Mouse (Mus musculus): ENCODE measurements around the gene Aoc1. TPM values are rescaled to one million over a fixed set of nuclear protein-coding genes. Genes with fewer than 3 reads are reported as not detected.
"Not testable (repeated sequence)": the region's sequence is repeated elsewhere in the genome, so short reads cannot be mapped to it uniquely, and the experiment has no call there.

Gene Aoc1
- polyA plus RNA-seq, 1 experiment from 2014 or later = not detected

DNA sequence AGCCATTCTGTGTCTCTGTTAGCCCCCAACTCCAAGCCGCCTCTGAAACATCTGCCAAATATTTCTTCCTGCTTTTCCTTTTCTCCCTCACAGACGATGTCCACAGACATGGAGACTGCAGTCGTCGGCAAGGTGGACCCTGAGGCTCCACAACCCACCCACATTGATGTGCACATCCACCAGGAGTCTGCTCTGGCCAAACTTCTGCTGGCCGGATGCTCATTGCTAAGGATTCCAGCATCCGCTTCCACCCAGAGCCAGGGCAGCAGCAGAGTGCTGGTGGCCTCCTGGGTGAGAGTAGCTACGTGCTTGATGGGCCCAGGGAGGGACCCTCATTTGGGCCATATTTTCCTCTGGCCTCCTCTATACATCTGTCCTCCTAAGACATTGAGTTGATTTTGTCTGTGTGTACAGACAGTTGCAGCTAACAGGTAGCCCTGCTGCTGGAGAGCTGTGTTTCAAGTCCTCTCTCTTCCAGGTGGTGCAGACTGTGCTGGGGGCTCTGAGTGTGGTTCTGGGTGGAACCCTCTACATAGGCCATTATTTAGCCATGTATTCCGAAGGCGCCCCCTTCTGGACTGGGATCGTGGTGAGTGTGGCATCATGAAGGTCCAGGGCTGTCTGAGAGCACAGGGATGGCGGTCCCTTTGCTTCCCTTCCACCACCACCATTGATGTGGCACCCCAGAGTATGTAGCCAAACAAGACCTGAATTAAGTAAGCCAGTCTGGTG is 30.4 kb upstream of the Aoc1 start:
- peaks cover 4% of the 10 kb centered on the region; the same call in 1 of the 2 replicates for H3K36me3 ChIP-seq (ENCODE audit: inconsistent target)
- H3K4me3 ChIP-seq (ENCODE audit: inconsistent target) = no peak overlapping the region
- 53% methylated on average over 11 of the region's 11 CpGs for WGBS (ENCODE audit: missing documents)
- no peak overlapping the region for H3K27ac ChIP-seq
- H3K79me2 ChIP-seq (ENCODE audit: inconsistent target) = peaks cover 4% of the 10 kb centered on the region; the same call in 1 of the 2 replicates

DNA sequence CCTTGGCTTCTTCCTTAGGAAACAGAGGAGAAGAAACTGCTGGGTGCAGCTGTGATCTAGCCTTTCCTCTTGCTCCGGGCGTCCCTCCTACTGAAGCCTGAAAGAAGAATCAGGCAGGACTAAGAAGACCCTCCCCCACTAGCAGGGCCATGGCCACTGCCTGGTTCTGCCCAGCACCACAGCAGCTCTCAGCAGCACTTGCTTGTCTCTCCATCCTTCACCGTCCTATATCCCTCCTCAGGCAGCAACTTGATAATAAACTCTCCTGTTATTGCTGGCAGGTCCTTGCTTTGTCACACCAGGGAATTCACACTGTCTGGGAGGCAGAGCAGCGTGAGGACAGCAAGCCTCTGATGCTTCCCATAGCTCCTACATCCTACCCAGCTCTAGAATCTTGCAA is 27.6 kb upstream of the Aoc1 start:
- Histone ChIP-seq H3K36me3 (ENCODE audit: inconsistent target) (peaks cover 4% of the 10 kb centered on the region; the same call in 1 of the 2 replicates), H3K27ac (no peak overlapping the region), H3K79me2 (ENCODE audit: inconsistent target) (no peaks in the 10 kb centered on the region; the same call in 1 of the 2 replicates), H3K4me3 (ENCODE audit: inconsistent target) (no peak overlapping the region)
- 94% methylated on average over 4 of the region's 4 CpGs for WGBS (ENCODE audit: missing documents)

DNA sequence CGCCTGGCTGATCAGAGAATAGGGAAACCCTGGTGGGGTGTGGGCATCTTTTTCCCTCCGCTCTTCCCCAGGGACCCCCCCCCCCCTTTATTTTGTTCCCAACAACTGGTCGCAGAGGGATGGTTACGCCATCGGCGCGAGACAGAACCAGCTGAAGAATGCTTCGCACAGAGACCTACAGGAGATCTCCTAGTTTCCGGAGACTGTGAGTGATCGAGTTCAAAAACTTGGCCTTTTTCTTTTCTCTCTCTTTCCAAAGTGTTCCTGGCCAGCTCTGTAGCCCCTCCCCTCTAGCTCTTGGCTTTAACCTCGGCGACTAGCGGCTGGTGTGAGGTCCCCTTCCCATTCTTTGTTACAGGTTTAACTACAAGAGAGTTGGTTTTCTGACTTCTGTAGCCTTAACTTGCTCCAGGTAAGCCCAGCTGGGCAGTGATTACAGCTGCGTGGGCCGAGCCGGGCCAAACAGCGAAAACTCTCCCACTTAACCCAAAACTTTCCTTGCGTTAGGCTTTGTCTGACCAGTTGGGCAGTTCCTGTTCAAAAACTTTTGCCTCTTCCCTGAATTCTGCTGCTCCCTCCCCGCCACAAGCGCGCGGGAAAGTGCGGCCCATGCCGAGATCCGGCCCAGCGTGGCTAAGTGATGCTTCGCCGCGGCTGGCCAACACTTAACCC is 20.7 kb upstream of the Aoc1 start:
- Histone ChIP-seq H3K79me2 (ENCODE audit: inconsistent target) (no peaks in the 10 kb centered on the region), H3K27ac (no peak overlapping the region), H3K36me3 (ENCODE audit: inconsistent target) (no peaks in the 10 kb centered on the region), H3K4me3 (ENCODE audit: inconsistent target) (no peak overlapping the region)
- WGBS (ENCODE audit: missing documents) = 14% methylated on average over 27 of the region's 29 CpGs

DNA sequence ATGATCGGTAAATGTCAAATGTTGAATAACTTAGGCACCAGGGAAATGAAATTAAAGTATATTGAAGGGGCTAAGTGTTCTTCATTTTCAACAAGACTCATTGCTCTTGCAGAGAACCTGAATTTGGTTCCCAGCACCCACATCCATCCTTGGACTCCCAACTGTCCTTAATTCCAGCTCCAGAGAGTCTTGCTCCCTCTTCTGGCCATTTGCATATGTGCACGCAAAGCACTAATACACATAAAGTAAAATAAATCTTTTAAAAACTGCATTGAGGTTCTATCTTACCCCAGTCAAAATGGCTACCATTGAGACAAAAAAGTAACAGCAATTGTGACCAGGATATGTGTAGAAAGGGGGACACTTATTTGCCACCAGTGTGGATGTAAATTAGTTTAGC is 18.5 kb upstream of the Aoc1 start:
- Histone ChIP-seq H3K27ac (no peak overlapping the region), H3K79me2 (ENCODE audit: inconsistent target) (no peaks in the 10 kb centered on the region), H3K36me3 (ENCODE audit: inconsistent target) (no peaks in the 10 kb centered on the region), H3K4me3 (ENCODE audit: inconsistent target) (no peak overlapping the region)
- WGBS (ENCODE audit: missing documents) = 94% methylated on average over 2 of the region's 2 CpGs

DNA sequence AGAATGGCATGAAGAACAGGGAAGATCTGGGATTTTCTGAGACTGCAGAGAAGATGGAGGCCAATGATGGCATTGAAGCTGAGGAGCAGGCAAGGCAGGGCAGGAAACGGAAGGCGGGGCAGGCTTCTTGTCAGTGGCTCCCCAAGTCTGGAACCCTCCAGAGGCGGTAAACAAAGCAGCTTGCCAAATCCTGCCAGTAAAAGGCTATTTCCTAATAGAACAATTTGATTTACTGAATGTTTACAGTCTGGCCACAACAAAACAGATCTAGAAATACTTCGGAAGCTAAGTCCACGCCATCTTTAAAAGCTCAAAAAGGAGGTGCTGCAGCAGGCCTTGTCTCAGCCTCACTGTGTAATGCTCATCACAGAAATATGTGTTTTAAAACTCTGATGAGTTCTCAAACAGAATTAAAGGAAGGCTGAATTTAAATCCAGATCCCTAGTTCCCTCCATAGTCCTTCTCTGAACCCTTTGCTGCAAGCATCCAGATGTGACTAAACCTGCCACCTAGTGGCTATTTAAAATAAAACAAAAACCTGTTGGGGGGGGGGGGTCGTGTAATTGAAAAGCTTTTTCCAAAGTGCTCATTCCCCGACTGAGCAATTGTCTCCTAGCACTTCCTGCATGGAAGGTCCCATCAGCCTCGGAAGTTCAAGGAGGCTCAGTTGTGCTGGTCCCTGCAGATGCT is 14.9 kb upstream of the Aoc1 start:
- no peak overlapping the region for H3K27ac ChIP-seq
- H3K79me2 ChIP-seq (ENCODE audit: inconsistent target) = no peaks in the 10 kb centered on the region
- H3K36me3 ChIP-seq (ENCODE audit: inconsistent target) = no peaks in the 10 kb centered on the region
- 55% methylated on average over 8 of the region's 8 CpGs for WGBS (ENCODE audit: missing documents)
- no peak overlapping the region for H3K4me3 ChIP-seq (ENCODE audit: inconsistent target)

DNA sequence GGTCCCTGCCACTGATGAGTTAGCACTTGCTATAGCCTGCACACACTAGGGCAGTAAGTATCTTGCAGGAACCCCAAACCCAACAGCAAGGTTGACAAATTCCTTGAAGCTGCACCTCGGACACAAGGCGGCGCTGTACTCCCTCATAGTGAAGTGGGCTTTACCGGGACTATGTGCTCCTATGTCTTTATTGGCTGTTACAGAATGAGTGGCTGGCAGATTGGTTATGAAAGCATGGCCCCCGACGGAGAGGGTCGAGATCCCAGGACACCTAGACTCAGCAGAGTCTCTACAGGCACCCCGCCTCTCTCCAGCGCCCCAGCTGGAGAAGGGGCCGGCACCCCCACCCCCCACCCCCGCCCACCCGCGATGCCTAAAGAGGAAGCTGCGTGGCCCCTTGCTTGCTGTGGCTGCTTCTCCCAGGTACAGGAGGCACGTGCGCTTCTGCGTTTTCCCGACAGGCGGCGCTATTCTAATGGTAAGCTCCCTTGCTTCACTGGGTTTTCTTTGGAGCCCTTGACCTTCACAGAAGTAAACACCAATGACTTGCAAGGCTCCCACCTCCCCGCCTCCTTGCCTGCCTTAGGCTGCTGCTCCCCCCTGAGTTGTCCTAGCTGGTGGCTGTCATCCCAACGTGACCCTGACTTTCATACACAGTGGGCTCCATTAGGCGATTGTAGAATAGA is 12.4 kb upstream of the Aoc1 start:
- no peak overlapping the region for H3K4me3 ChIP-seq (ENCODE audit: inconsistent target)
- WGBS (ENCODE audit: missing documents) = 12% methylated on average over 23 of the region's 23 CpGs

DNA sequence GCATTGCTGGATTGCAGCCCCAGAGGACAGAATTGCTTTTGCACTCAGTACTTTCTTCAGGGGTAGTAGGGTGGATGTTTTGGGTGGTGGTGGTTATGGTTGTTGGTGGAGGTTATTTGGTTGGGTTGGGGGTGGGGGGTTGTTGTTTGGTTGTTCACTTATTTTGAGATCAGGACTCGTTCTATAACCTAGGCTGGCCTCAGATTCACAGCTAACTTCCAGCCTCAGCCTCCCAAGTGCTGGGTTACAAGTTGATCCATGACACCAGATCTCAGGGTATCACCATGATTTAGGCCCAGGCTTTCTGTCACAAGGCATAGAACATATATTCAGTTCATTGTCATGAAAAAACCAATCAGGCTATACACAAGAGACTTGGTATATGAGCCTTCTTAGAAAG is 11.8 kb upstream of the Aoc1 start:
- H3K36me3 ChIP-seq (ENCODE audit: inconsistent target) = no peaks in the 10 kb centered on the region
- no peak overlapping the region for H3K4me3 ChIP-seq (ENCODE audit: inconsistent target)
- H3K27ac ChIP-seq = no peak overlapping the region
- no peaks in the 10 kb centered on the region for H3K79me2 ChIP-seq (ENCODE audit: inconsistent target)
- 73% methylated on average over 1 of the region's 1 CpGs for WGBS (ENCODE audit: missing documents)

More for the DNA sequence above, 12.4 kb upstream of the Aoc1 start:
- no peak overlapping the region for H3K27ac ChIP-seq
- no peaks in the 10 kb centered on the region for H3K79me2 ChIP-seq (ENCODE audit: inconsistent target)
- H3K36me3 ChIP-seq (ENCODE audit: inconsistent target) = no peaks in the 10 kb centered on the region

DNA sequence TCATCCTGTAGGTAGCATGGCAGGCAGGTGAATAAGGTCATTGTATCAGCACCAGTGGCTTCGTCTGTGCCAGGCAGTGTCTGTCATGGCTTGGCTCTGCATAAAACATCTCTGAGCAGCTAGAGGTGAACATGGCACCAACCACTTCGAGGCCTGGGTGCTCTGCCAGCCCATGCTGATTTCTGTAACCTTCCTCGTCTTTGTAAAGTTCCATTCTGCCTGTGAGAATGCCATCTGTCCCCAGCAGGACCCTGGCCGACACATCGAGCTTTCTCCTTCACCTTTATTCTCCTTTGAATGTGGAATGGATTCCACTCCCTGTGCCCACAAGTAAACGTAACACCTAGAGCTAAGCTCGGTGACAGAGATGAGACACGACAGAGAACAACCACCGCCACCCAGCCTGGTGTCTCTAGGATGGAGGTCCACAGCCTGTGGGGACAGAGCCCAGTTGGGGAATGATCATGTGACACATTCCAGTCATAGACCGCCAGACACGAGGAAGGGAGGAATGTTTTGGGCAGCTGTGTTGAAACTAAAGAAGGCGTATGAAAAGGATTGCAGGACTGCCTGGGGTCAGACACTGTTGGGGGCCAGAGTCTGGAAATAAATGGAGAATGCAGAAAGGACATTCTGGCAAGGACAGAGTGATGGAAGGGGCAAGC is 10.9 kb upstream of the Aoc1 start:
- 93% methylated on average over 12 of the region's 12 CpGs for WGBS (ENCODE audit: missing documents)
- Histone ChIP-seq H3K36me3 (ENCODE audit: inconsistent target) (no peaks in the 10 kb centered on the region), H3K4me3 (ENCODE audit: inconsistent target) (no peak overlapping the region)

DNA sequence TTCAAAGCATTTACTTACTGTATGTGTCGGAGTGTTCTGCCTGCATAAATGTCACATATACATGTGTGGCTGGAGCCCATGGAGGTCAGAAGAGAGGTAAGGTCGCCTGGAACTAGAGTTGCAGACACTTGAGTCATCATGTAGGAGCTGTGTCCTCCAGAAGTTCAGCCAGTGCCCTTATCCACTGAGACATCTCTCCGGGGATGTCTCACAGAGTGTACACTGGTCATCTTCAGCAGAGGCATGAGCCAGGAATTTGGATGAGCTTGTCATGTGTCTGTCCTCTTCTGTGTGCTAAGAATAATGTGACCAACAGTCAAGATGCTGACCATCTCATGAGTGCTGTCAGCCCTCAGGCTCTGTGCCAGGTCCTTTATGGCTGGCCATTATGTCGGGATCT is 9.9 kb upstream of the Aoc1 start:
- Histone ChIP-seq H3K79me2 (ENCODE audit: inconsistent target) (no peaks in the 10 kb centered on the region), H3K4me3 (ENCODE audit: inconsistent target) (no peak overlapping the region), H3K27ac (no peak overlapping the region), H3K36me3 (ENCODE audit: inconsistent target) (no peaks in the 10 kb centered on the region)
- 87% methylated on average over 4 of the region's 4 CpGs for WGBS (ENCODE audit: missing documents)

More for the DNA sequence above, 10.9 kb upstream of the Aoc1 start:
- Histone ChIP-seq H3K27ac (no peak overlapping the region), H3K79me2 (ENCODE audit: inconsistent target) (no peaks in the 10 kb centered on the region)

DNA sequence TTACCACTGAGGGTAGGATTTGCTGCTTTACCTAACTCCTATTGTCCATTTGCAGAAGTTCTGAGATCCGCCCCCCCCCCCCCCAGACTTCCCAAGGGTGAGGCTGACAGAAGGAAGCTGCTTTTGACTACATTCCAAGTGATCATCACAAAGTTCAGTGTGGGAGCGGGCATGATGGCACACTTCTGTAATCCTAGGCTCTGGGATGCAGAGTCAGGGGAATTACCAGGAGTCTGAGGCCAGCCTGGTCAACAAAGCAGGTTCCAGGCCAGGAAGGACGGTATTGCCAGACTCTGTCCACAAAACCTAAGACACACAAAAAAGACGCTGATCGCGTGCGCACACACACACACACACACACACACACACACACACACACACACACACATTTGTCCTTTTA is 9.2 kb upstream of the Aoc1 start:
- H3K79me2 ChIP-seq (ENCODE audit: inconsistent target) = no peaks in the 10 kb centered on the region
- no peak overlapping the region for H3K27ac ChIP-seq
- 96% methylated on average over 3 of the region's 7 CpGs for WGBS (ENCODE audit: missing documents)
- H3K4me3 ChIP-seq (ENCODE audit: inconsistent target) = no peak overlapping the region
- no peaks in the 10 kb centered on the region for H3K36me3 ChIP-seq (ENCODE audit: inconsistent target)

DNA sequence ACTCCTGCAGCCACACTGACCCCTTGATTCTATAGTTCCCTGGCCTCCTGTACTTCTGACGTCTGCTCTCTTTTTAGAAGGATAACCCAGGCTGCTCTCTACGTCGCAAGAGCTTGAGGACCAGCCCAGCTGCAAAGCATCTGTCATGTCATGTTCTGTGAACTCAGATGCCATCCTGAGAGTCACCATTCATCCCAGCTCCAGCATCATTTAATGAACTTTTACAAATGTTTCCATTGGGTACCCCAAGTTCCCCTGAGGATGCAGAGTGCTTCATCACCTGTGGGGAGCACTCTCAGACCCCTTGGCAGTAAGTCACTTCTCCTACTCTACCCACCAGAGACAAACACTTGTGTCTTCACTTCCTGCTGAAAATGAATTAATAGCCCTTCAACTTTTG is 8.5 kb upstream of the Aoc1 start:
- WGBS (ENCODE audit: missing documents) = 90% methylated on average over 3 of the region's 3 CpGs
- H3K36me3 ChIP-seq (ENCODE audit: inconsistent target) = no peaks in the 10 kb centered on the region
- no peak overlapping the region for H3K4me3 ChIP-seq (ENCODE audit: inconsistent target)
- no peaks in the 10 kb centered on the region for H3K79me2 ChIP-seq (ENCODE audit: inconsistent target)
- H3K27ac ChIP-seq = no peak overlapping the region

DNA sequence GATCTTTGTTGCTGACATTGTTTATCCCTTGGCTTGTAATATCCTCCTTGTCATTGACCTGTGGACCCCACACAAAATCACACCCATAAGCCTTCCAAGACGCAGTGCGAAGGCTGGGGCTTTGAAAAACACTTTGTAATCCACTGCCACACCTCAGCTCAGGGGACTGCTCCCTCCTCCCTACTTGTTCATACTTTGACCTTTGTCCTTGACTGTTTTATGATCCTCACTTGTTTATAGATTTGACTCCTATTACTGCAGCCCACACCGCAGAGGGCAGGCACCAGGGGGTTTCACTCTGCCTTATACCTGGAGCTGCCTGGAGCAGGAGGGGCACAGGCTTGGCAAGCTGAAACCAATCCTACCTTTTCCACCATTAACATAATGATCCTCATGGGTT is 8.0 kb upstream of the Aoc1 start:
- Histone ChIP-seq H3K79me2 (ENCODE audit: inconsistent target) (no peaks in the 10 kb centered on the region), H3K27ac (no peak overlapping the region), H3K36me3 (ENCODE audit: inconsistent target) (no peaks in the 10 kb centered on the region), H3K4me3 (ENCODE audit: inconsistent target) (no peak overlapping the region)
- WGBS (ENCODE audit: missing documents) = 90% methylated on average over 3 of the region's 3 CpGs

DNA sequence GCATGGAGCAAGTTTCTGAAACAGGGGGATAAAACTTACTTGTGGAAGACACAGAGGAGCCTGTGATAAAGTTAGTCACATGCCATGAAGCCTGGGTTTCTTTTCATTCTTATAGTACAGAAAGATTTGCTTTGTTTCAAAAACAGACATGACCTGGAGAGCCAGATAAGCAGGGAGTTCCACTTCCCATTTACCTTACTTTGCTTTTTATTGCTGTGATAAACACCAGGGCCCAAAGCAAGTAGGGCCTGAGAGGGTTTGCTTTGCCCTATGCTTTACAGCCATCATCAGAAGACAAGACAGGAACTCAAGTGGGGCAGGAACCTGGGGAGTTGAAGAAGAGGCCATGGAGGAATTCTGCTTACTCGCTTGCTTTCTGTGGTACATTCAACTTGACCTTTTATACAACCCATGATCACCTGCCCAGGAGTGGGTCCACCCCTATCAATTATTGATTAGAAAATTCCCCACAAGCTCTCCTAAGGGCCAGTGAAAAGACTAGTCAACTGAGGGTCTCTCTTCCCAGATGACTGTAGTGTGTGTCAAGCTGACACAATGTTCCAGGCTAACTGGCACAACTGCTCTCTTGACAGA is 7.4 kb upstream of the Aoc1 start:
- 93% methylated on average over 1 of the region's 1 CpGs for WGBS (ENCODE audit: missing documents)
- Histone ChIP-seq H3K79me2 (ENCODE audit: inconsistent target) (no peaks in the 10 kb centered on the region), H3K27ac (no peak overlapping the region), H3K4me3 (ENCODE audit: inconsistent target) (no peak overlapping the region), H3K36me3 (ENCODE audit: inconsistent target) (no peaks in the 10 kb centered on the region)

DNA sequence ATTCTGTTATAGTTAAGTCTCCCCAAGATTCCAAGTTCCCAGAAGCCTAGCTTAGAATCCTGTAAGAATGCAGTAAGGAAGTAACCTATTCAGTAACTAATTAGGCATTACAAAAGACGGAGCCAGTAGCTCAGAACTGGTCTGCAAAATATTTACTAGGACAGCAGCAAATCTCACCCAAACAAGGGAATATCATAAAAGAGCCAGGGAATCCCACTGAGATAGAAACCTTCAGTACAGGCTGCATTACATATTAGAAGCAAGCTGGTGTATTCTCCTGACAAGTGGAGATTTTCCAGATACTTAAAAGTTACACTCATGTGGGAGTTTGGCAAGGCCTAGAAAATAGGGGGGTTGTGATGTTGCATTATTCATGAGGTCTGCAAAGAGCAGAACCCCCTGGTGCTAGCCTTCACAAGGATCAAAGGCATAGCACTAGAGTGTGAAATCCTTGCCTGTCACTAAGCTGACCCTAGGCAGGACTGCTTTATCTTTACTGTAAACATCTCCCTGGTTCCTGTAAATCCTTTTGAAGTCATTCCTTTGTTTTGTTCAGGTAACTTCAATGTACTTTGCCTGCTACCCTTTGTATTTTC is 6.2 kb upstream of the Aoc1 start:
- WGBS (ENCODE audit: missing documents) = 100% methylated on average over 1 of the region's 1 CpGs

More for the DNA sequence above, 6.2 kb upstream of the Aoc1 start:
- not testable (repeated sequence) for H3K27ac ChIP-seq; H3K36me3 ChIP-seq (ENCODE audit: inconsistent target); H3K79me2 ChIP-seq (ENCODE audit: inconsistent target); H3K4me3 ChIP-seq (ENCODE audit: inconsistent target)
